Mouse (Mus musculus) C2C12 (cell line): ENCODE data around the gene Pygl. TPM values are rescaled to one million over a fixed set of nuclear protein-coding genes. Genes with fewer than 3 reads are reported as not detected.

ENCODE experiments used
- H3K27me3 ChIP-seq: one replicate; pipeline ENCODE4 v1.6.1; 2011; ENCODE audit not compliant: control insufficient read depth, insufficient read depth, insufficient read length
- H3K36me3 ChIP-seq: one replicate; pipeline ENCODE4 v1.6.1; 2011; ENCODE audit not compliant: control insufficient read depth, insufficient read depth
- H3K4me3 ChIP-seq: one replicate; pipeline ENCODE4 v1.5.1; 2011; ENCODE audit warnings: mild to moderate bottlenecking, control low read depth; ENCODE audit not compliant: poor library complexity, insufficient read depth, severe bottlenecking
- H3K79me2 ChIP-seq: one replicate; pipeline ENCODE4 v1.6.1; 2011; ENCODE audit not compliant: control insufficient read depth, insufficient read depth
- H3K79me3 ChIP-seq: one replicate; pipeline ENCODE4 v1.6.1; 2011; ENCODE audit warnings: low read depth, control low read depth
- H3ac ChIP-seq: one replicate; pipeline ENCODE3; 2011; ENCODE audit warnings: low read depth; ENCODE audit not compliant: control insufficient read depth, insufficient read length
- CEBPB ChIP-seq: IDR thresholded peaks from one replicate; pipeline ENCODE4 v1.6.1; 2011; ENCODE audit warnings: low read depth, mild to moderate bottlenecking, control low read depth, moderate library complexity
- CTCF ChIP-seq: IDR thresholded peaks from one replicate; pipeline ENCODE4 v1.5.1; 2011; ENCODE audit not compliant: control insufficient read depth, insufficient read depth, insufficient read length
- FOSL1 ChIP-seq: IDR thresholded peaks from one replicate; pipeline ENCODE4 v1.8.0; 2011; ENCODE audit warnings: mild to moderate bottlenecking, low read length; ENCODE audit not compliant: poor library complexity, insufficient read depth, severe bottlenecking
- MAX ChIP-seq: IDR thresholded peaks from one replicate; pipeline ENCODE4 v1.6.1; 2011; ENCODE audit warnings: mild to moderate bottlenecking, control low read depth
- MYOD1 ChIP-seq: IDR thresholded peaks from one replicate; pipeline ENCODE4 v1.6.1; 2011; ENCODE audit warnings: low read depth; ENCODE audit not compliant: control insufficient read depth, insufficient read length
- MYOG ChIP-seq: IDR thresholded peaks from one replicate; pipeline ENCODE4 v1.6.1; 2011; ENCODE audit not compliant: control insufficient read depth, insufficient read length; ENCODE audit errors: extremely low read depth
- USF1 ChIP-seq: IDR thresholded peaks from one replicate; pipeline ENCODE4 v1.6.1; 2011; ENCODE audit warnings: low read depth, mild to moderate bottlenecking, control low read depth, moderate library complexity
- long read RNA-seq, 2 experiments: library from polyadenylated mRNA; unstranded; transcript quantifications; one replicate each; pipeline ENCODE4 v2.0.0; 2019 to 2020
- polyA plus RNA-seq: library from polyadenylated mRNA; unstranded; fragments of >200 nt; fragmentation: generic; extraction: Trizol; gene quantifications from one replicate; pipeline ENCODE4 v1.2.1, GENCODE M21; 2012; ENCODE audit warnings: missing spikeins

Pygl gene
- not detected for polyA plus RNA-seq
- long read RNA-seq, experiment 1, result 0 reads
- long read RNA-seq, experiment 2, result 0 reads

DNA sequence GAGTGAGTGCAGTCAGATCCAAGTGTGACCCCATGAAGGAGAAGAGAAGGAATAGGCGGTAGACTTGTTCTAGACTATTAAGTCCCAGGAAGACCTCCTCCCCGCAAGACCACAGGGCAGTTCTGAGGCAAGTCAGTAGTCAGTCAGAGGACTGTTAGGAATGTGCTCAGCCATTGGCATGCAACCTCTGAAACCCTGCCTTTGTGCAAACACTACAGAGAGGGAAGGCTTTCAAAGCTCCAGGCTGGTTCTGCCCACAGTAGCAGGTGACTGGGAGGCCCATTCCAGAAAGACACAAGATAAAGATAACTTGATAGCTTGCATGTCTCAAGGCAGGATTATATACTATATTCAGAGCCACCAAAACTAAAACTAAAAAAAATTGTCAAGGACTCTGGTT lies at the start of gene Pygl:
TSS of gene Pygl (minus strand) at position 195 of the 400 bp plus-strand sequence.
- TF ChIP-seq MYOD1 (no peak), FOSL1 (no peak), CEBPB (no peak)
- H3K79me3 ChIP-seq, result no peaks in the 10 kb centered on the region
- H3K79me2 ChIP-seq, result no peaks in the 10 kb centered on the region
- no peak within 1 kb of the TSS for H3K4me3 ChIP-seq
- H3K36me3 ChIP-seq, result no peaks in the 10 kb centered on the region
- no peak within 1 kb of the TSS for H3ac ChIP-seq
- H3K27me3 ChIP-seq, result peaks cover 21% of the 10 kb centered on the region

DNA sequence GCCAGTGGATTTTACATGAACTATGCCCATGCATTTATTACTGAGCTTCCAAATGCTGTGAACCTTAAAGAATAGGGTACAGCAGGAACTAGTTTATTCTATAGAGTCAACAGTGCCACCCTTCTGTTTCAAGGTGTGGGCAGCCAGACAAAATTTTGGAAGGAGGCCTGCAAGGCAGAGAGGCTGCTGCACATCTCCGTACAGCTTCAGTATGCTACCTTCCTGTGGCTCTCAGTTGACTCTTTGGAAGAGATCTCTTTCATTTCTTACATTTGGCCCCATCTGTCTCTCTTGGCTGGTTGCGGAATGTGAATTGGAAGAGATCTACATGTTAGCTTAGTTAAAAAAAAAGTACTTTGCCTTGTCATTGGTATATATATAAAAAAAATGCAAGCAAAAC lies 49.6 kb upstream of the Pygl start:
- no peak overlapping the region for H3K4me3 ChIP-seq
- no peak overlapping the region for H3ac ChIP-seq
- H3K36me3 ChIP-seq, result no peaks in the 10 kb centered on the region
- no peak for TF ChIP-seq MAX
- no peak for TF ChIP-seq USF1
- TF ChIP-seq MYOG, result no peak
- no peak for TF ChIP-seq CTCF
- TF ChIP-seq MYOD1, result no peak
- TF ChIP-seq FOSL1, result no peak
- TF ChIP-seq CEBPB, result no peak
- peaks cover 22% of the 10 kb centered on the region for H3K27me3 ChIP-seq
- H3K79me3 ChIP-seq, result no peaks in the 10 kb centered on the region
- H3K79me2 ChIP-seq, result no peaks in the 10 kb centered on the region

DNA sequence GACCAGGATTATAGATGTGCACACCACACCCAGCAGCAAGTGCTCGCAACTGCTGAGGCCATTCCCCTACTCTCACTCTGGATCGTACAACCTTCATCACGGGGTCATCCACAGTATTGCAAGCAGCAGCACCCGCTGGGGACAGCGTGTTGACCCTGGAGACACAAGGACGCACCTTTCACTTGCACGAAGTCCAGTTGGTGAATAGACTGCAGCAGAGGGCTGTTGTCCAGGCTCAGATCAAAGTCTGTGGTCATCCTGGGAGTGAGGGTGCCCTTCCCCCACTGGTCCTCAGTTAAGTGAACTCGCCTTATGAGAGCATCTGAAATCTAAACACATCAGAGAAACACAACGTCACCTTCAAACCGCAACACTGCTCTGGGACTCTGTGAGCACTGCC lies 49.1 kb upstream of the Pygl start:
- Histone ChIP-seq H3K79me2 (no peaks in the 10 kb centered on the region), H3K27me3 (peaks cover 22% of the 10 kb centered on the region), H3K36me3 (no peaks in the 10 kb centered on the region), H3K79me3 (no peaks in the 10 kb centered on the region), H3ac (no peak overlapping the region), H3K4me3 (no peak overlapping the region)
- TF ChIP-seq CTCF, result no peak
- TF ChIP-seq FOSL1, result no peak
- TF ChIP-seq USF1, result no peak
- TF ChIP-seq CEBPB, result no peak
- TF ChIP-seq MAX, result no peak
- TF ChIP-seq MYOG, result no peak
- TF ChIP-seq MYOD1, result no peak

DNA sequence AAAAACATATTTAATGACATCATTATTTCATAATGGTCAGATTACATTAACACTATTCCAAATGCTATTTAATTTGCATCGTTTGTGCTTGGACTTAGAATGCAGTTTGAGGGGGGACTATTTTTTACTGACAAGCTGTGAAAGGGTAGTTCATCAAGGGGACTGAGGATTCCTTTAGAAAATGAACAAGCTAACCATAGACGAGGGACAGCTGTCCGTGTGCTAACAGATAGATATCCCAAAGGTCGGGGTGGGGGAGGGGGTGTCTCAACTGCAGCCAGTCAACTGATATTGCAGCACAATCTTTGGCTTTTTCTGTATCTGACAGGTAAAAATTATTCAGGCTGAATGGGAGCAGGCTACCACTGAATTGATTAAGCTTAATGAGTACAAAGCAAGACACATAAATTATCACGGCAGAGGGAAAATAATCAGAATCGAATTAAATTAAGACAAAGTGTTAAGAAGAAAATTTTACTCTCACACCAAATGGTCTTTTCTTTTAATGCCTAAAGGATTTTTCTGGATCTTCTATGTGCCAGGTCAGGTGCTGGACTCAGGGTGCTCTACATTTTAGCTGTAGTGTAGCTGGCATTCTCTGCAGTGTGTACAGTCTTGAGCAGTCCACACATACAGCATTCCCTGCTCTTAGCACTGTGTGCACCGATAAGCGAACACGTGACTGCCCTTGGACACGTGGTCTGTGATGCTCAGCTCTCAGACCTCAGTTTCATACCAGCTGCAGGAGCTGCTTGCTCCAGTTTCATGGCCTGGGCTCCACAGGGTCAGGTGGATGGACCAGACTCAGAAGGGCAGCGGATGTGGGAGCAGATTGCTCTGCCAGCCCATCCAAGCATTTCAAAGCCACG lies 46.0 kb upstream of the Pygl start:
- Histone ChIP-seq H3K27me3 (peaks cover 32% of the 10 kb centered on the region), H3K79me2 (no peaks in the 10 kb centered on the region), H3K36me3 (no peaks in the 10 kb centered on the region), H3K79me3 (no peaks in the 10 kb centered on the region), H3K4me3 (no peak overlapping the region), H3ac (no peak overlapping the region)
- TF ChIP-seq CTCF (no peak), USF1 (peak; percentile 60)

DNA sequence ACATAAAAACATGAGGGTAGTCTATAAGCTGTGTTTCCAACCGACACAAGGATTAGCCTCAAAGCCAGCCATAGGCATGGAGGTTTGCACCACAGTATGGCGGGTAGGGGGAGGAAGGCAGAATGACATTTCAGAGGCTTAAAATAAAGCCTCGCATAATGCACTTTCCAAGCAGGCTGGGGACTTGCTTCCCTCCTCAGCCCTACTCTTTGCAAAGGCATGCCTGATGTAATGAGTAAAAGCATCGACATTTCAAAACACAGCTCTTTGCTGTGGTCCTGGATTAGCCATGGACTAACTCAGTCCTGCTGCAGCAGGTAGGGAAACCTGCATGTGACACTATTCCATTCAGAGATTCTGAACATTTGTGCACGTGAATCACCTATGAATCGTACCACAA lies 38.4 kb upstream of the Pygl start:
- Histone ChIP-seq H3K79me3 (no peaks in the 10 kb centered on the region), H3K27me3 (peaks cover 39% of the 10 kb centered on the region), H3K79me2 (no peaks in the 10 kb centered on the region), H3K4me3 (no peak overlapping the region), H3ac (no peak overlapping the region), H3K36me3 (no peaks in the 10 kb centered on the region)
- TF ChIP-seq FOSL1 (no peak), MAX (no peak), USF1 (no peak), MYOG (no peak), CTCF (no peak), CEBPB (no peak), MYOD1 (no peak)

DNA sequence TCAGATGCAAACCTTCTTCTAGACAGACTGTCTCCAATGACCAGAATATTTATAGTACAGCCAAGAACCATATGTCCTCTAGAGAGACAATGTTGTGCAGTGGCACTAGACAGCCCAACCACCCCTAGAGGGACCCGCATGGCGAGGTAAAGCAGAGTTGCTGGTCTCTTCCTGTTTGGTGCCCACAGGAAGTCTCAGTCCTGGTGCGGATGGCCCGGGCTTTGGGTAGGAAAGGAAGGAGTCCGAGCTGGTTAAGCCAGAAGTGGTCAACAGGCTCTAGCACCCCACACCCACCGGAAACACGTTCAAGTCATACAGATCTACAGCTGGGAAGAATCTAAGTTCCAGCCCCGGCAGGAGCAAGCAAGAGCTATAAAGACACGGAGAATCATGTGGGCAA lies 36.0 kb upstream of the Pygl start:
- Histone ChIP-seq H3K79me2 (no peaks in the 10 kb centered on the region), H3ac (no peak overlapping the region), H3K4me3 (no peak overlapping the region), H3K27me3 (peaks cover 33% of the 10 kb centered on the region), H3K79me3 (no peaks in the 10 kb centered on the region), H3K36me3 (no peaks in the 10 kb centered on the region)
- TF ChIP-seq CEBPB (no peak), USF1 (no peak), MYOG (no peak), CTCF (no peak), FOSL1 (no peak), MYOD1 (no peak)
